Mouse (Mus musculus): ENCODE measurements at regions not wholly inside any gene's neighbourhood (a gene's known extent, or its start where the extent isn't known, plus 50 kb on each side); places are given as distances from the start of the nearest gene placed in this dataset.
A peak's percentile ranks its signal among the peaks of the same experiment; 100 is the strongest.
"Not testable (repeated sequence)": the region's sequence is repeated elsewhere in the genome, so short reads cannot be mapped to it uniquely, and the experiment has no call there.

DNA sequence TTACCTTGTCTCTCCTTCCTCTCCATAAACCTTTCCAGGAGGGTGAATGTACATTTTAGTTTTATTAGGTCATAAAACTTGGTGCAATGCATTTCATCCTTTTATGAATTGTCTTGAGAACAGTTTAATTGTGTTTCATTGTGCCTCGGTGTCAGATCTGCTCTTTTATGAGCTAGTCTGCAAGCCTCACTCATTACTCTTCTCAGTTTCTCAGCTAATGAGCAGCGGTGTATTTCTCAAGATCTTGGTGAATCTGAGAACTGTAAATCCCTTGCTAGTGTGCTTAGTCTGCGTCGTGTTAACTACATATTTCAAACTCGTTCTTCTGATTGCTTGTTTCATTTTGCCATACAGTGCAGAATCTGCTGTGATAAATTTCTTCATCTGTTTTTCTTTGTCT is 984.4 kb downstream of the Basp1 start:
- no peaks in the 10 kb centered on the region for H3K4me1 ChIP-seq (replicated peaks)
- H3K27ac ChIP-seq (ENCODE audit: poor library complexity, severe bottlenecking): no peak overlapping the region
- H3K9ac ChIP-seq: no peak overlapping the region
- no peak for ATAC-seq (ENCODE audit: insufficient number of reproducible peaks, low FRiP score)
- no peaks in the 10 kb centered on the region; the same call in 1 of the 2 replicates for H3K9me3 ChIP-seq (replicated peaks)
- H3K4me3 ChIP-seq: no peak overlapping the region
- 79% methylated on average over 5 of the region's 5 CpGs for WGBS
- no peaks in the 10 kb centered on the region for H3K36me3 ChIP-seq
- H3K27me3 ChIP-seq (replicated peaks): no peaks in the 10 kb centered on the region
- H3K4me2 ChIP-seq: no peak overlapping the region

DNA sequence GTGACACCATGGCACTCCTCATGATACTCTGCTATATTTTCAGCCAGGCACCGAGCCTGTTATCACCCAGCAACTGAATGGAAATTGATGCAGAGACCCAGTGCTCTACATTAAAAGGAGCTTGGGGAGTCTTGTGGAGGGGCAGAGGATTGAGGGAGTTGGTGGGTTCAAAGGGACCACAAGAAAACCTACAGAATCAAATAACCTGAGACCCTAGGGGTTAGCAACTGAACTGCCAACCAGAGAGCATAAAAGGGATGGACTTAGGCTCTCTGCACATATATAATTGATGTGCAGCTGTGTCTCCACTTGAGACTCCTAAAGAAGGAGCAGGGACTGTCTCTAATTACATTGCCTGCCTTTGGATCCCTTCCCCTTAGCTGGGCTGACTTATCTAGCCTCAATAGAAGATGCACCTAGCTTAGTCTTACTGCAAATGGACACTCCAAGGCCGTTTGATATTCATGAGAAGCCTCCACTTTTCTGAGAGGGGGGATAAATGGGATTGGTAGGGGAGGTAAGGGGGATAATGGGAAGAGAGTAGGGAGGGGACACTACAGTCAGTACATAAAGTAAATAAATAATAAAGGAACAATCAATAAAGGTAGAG is 991.1 kb downstream of the Basp1 start:
- no peak overlapping the region for H3K27ac ChIP-seq (ENCODE audit: poor library complexity, severe bottlenecking)
- peaks cover 4% of the 10 kb centered on the region; the same call in 1 of the 2 replicates for H3K9me3 ChIP-seq (replicated peaks)
- no peak for ATAC-seq (ENCODE audit: insufficient number of reproducible peaks, low FRiP score)

DNA sequence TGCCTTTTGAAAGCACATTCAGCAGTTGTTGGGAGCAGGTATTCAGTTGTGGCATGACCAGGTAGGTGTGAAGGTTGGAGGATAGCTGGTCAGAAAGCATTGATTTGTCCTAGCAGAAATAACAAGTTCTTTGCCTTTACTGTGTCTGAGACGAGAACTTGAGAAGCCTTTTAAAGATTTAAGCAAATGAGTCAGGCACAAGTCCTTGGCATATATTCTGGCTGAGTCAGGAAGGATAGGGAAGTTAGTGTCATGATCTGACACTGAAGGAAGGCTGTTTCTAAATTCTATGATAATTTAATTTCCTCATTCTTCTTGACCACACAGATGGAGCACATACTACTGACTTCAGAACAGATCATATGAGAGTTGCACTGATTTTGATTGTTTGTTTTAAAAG is 993.8 kb downstream of the Basp1 start:
- no peak overlapping the region for H3K9ac ChIP-seq
- H3K27ac ChIP-seq (ENCODE audit: poor library complexity, severe bottlenecking): no peak overlapping the region
- H3K4me3 ChIP-seq: no peak overlapping the region
- WGBS: 51% methylated on average over 1 of the region's 1 CpGs
- H3K36me3 ChIP-seq: no peaks in the 10 kb centered on the region
- H3K4me2 ChIP-seq: no peak overlapping the region
- H3K4me1 ChIP-seq (replicated peaks): no peaks in the 10 kb centered on the region
- peaks cover 4% of the 10 kb centered on the region; the same call in 1 of the 2 replicates for H3K9me3 ChIP-seq (replicated peaks)
- no peaks in the 10 kb centered on the region for H3K27me3 ChIP-seq (replicated peaks)
- no peak for ATAC-seq (ENCODE audit: insufficient number of reproducible peaks, low FRiP score)

More for the DNA sequence above, 991.1 kb downstream of the Basp1 start:
- WGBS: 43% methylated on average over 2 of the region's 2 CpGs
- Histone ChIP-seq H3K9ac (no peak overlapping the region), H3K27me3 (replicated peaks) (no peaks in the 10 kb centered on the region), H3K4me1 (replicated peaks) (no peaks in the 10 kb centered on the region), H3K4me2 (no peak overlapping the region), H3K4me3 (no peak overlapping the region), H3K36me3 (no peaks in the 10 kb centered on the region)

DNA sequence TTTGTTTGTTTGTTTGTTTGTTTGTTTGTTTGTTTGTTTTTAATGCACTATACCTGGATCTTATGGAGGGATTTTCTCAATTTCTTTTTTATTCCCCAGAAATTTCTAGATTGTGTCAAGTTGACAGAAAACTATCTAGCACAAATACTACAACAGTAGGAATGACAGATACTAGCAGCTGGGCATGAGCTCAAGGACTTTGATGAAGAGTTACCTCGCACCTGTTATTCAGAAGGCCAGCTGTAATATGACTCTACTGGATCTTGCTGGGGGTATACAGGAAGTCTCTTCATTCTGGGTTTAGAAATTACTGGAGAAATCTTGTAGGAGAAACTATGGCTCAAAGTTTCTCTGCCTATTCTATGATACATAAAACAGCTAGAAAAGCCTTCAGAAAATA is 994.4 kb downstream of the Basp1 start:
- ATAC-seq (ENCODE audit: insufficient number of reproducible peaks, low FRiP score): no peak
- H3K27me3 ChIP-seq (replicated peaks): no peaks in the 10 kb centered on the region
- peaks cover 4% of the 10 kb centered on the region; the same call in 1 of the 2 replicates for H3K9me3 ChIP-seq (replicated peaks)
- no peak overlapping the region for H3K4me2 ChIP-seq
- H3K9ac ChIP-seq: no peak overlapping the region
- H3K36me3 ChIP-seq: no peaks in the 10 kb centered on the region
- 71% methylated on average over 1 of the region's 1 CpGs for WGBS
- no peaks in the 10 kb centered on the region for H3K4me1 ChIP-seq (replicated peaks)
- no peak overlapping the region for H3K27ac ChIP-seq (ENCODE audit: poor library complexity, severe bottlenecking)
- H3K4me3 ChIP-seq: no peak overlapping the region

DNA sequence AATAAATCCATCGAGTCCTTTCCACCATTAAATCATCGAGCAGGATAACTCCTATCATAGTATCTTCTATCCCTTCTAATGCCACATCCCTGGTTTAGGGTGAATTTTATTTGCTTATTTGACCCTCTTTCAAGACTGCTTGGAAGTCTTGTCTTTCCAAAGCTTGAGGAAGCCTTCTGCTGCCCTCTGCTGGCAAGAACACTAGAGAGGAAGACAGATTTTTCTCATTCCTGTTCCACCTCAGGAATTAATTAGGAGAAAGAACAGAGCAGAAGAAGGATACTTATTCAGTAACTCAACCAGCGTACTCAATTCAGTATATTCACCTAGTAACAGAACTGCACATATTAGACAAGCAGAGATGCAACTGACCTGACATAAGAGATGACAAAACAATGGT is 1005.9 kb downstream of the Basp1 start:
- H3K9me3 ChIP-seq (replicated peaks): no peaks in the 10 kb centered on the region
- H3K4me3 ChIP-seq: no peak overlapping the region
- H3K9ac ChIP-seq: no peak overlapping the region
- H3K27ac ChIP-seq (ENCODE audit: poor library complexity, severe bottlenecking): no peak overlapping the region
- ATAC-seq (ENCODE audit: insufficient number of reproducible peaks, low FRiP score): no peak
- no peaks in the 10 kb centered on the region for H3K36me3 ChIP-seq
- 44% methylated on average over 3 of the region's 3 CpGs for WGBS
- no peak overlapping the region for H3K4me2 ChIP-seq
- H3K4me1 ChIP-seq (replicated peaks): no peaks in the 10 kb centered on the region
- H3K27me3 ChIP-seq (replicated peaks): no peaks in the 10 kb centered on the region

DNA sequence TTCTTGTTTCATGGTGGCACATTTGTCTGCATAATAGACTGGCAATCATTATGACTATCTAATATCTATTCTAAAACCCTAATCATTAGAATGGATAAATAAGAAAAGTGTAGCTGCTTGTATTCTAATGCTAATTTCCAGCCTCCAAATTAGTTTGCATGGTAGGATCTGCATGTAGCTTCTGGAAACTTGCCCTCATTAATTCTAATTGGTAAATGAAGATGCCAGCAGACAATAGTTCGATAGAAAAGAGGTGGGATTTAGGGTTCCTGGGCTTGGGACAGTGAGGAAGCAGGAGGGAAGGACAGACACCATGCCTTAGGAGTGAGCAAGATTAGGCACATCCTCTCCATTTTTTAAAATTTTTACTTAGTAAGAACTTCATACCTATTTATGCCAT is 1008.3 kb downstream of the Basp1 start:
- H3K9me3 ChIP-seq (replicated peaks): no peaks in the 10 kb centered on the region

DNA sequence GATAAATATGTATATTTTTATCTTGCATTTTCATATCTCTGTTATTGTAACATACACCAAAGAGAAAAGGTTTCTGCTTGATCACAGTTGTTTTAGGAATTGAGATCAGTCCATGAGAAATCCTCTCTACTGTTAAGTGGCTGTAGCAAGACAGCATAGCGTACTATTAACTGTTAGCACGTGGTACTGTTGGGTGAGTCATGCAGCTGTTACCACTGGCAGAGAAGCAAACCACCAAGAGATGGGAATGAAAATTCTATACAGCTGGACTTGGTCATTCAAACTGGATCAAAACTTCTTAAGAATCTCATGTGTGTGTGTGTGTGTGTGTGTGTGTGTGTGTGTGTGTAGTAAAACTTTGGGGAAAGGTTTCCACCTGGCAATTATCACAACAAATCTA is 1013.5 kb downstream of the Basp1 start:
- no peak overlapping the region for H3K9ac ChIP-seq
- WGBS: 79% methylated on average over 2 of the region's 2 CpGs
- H3K27me3 ChIP-seq (replicated peaks): no peaks in the 10 kb centered on the region
- no peak for ATAC-seq (ENCODE audit: insufficient number of reproducible peaks, low FRiP score)
- no peak overlapping the region for H3K4me2 ChIP-seq
- no peaks in the 10 kb centered on the region for H3K4me1 ChIP-seq (replicated peaks)
- no peak overlapping the region for H3K27ac ChIP-seq (ENCODE audit: poor library complexity, severe bottlenecking)
- H3K4me3 ChIP-seq: no peak overlapping the region
- H3K9me3 ChIP-seq (replicated peaks): no peaks in the 10 kb centered on the region
- no peaks in the 10 kb centered on the region for H3K36me3 ChIP-seq

More for the DNA sequence above, 1008.3 kb downstream of the Basp1 start:
- 64% methylated on average over 1 of the region's 1 CpGs for WGBS
- no peak overlapping the region for H3K27ac ChIP-seq (ENCODE audit: poor library complexity, severe bottlenecking)
- no peaks in the 10 kb centered on the region for H3K4me1 ChIP-seq (replicated peaks)
- no peaks in the 10 kb centered on the region for H3K36me3 ChIP-seq
- H3K4me2 ChIP-seq: no peak overlapping the region
- no peak overlapping the region for H3K9ac ChIP-seq
- no peak for ATAC-seq (ENCODE audit: insufficient number of reproducible peaks, low FRiP score)
- H3K4me3 ChIP-seq: no peak overlapping the region
- H3K27me3 ChIP-seq (replicated peaks): no peaks in the 10 kb centered on the region

DNA sequence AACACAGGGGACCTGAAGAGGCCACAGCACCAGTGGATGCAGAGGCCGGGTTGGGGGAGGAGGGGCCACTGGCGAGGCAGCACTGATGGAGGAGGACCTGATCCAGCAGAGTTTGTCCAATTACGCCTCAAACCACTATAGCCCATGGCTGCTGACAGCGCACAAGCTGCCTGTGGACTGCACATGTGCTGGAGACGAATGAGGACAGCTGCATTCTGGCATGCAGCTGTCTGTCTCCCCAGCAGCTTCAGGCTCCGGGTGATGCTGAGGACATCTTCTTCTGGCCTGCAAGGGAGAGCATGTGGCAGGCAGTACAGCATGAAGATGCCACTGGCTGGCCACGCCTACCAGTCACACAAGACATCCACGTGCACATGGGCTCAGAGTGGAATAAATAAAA is 1055.2 kb downstream of the Basp1 start:
- no peaks in the 10 kb centered on the region for H3K4me1 ChIP-seq (replicated peaks)
- WGBS: 81% methylated on average over 8 of the region's 8 CpGs
- H3K9ac ChIP-seq: no peak overlapping the region
- H3K4me3 ChIP-seq: no peak overlapping the region
- peaks cover 24% of the 10 kb centered on the region for H3K9me3 ChIP-seq (replicated peaks)
- no peaks in the 10 kb centered on the region for H3K36me3 ChIP-seq
- 0 out of 2 replicates have a peak, but pooled peaks have one; percentile 22 for ATAC-seq (ENCODE audit: insufficient number of reproducible peaks, low FRiP score)
- no peak overlapping the region for H3K27ac ChIP-seq (ENCODE audit: poor library complexity, severe bottlenecking)
- no peak overlapping the region for H3K4me2 ChIP-seq
- H3K27me3 ChIP-seq (replicated peaks): no peaks in the 10 kb centered on the region

DNA sequence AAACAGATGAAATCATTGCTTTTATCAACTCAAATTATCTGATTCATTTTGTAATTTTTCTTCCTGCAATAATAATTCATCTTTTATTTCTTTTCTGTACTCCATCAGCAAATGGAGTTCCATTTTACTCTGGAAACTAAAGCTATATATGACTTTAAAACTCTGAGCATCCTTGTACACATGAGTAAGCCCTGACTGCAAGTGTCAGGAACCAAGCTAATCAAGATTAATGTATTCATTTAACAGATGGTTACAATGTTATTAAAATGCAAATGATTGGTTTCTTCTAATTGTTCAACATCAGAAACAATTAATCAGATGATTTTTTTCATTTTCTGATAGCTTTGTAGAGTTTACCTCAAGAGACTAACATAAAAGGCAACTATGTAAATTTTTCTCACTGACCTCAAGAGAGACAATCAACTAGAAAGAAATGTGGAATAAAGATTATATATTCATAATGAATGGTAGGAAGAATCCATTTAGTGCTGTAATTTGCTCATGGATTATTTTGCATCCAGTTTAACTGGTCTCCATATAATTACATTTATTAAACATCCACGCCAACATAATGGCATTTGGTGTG is 1064.5 kb downstream of the Basp1 start:
- Histone ChIP-seq H3K4me2 (no peak overlapping the region), H3K4me1 (replicated peaks) (no peaks in the 10 kb centered on the region), H3K27me3 (replicated peaks) (no peaks in the 10 kb centered on the region), H3K36me3 (no peaks in the 10 kb centered on the region), H3K9me3 (replicated peaks) (no peaks in the 10 kb centered on the region), H3K9ac (no peak overlapping the region), H3K27ac (ENCODE audit: poor library complexity, severe bottlenecking) (no peak overlapping the region), H3K4me3 (no peak overlapping the region)
- 73% methylated on average over 1 of the region's 1 CpGs for WGBS
- no peak for ATAC-seq (ENCODE audit: insufficient number of reproducible peaks, low FRiP score)

DNA sequence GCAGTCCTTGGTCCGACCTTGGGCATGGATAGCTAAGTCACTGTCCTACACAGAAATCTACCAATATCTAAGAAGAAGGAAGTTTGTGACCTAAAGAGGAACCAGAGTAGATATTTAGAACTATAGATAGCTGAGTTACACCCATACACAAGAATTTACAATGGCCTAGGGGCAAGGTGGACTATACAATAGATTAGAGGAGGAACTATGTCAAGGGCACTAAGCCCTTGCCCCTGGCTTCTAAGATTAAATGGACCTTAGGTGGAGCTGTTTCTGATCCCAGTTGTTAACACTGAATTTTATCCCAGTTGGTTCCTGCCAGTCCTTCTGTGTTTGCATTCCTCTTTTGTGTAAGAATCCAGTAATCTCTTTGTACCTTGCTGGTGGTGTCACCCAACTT is 1077.7 kb downstream of the Basp1 start:
- H3K27me3 ChIP-seq (replicated peaks); H3K9ac ChIP-seq; H3K9me3 ChIP-seq (replicated peaks); H3K4me1 ChIP-seq (replicated peaks); H3K27ac ChIP-seq (ENCODE audit: poor library complexity, severe bottlenecking); H3K4me3 ChIP-seq; H3K36me3 ChIP-seq; ATAC-seq (ENCODE audit: insufficient number of reproducible peaks, low FRiP score); H3K4me2 ChIP-seq: not testable (repeated sequence)
- WGBS: 71% methylated on average over 1 of the region's 1 CpGs

DNA sequence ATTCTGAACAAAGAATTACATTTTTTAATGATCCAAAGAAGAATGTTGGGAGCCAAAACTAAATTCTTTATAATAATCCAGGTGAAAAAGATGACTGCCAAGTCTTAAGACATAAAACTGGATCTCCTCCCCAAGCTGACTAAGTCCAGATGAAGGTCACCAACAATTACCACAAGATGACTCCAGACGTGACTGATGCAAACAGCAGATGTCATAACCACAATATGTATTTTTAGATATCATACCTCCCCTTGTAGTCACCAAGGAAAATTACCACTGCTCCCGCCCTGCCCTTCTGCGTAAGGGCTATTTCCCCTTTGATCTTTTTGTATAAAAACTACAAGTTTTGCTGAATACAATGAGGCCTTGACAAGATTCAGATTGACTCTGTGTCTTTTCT is 1110.4 kb downstream of the Basp1 start:
- H3K9me3 ChIP-seq (replicated peaks); H3K27me3 ChIP-seq (replicated peaks); H3K4me3 ChIP-seq; H3K4me1 ChIP-seq (replicated peaks); H3K9ac ChIP-seq; H3K27ac ChIP-seq (ENCODE audit: poor library complexity, severe bottlenecking); ATAC-seq (ENCODE audit: insufficient number of reproducible peaks, low FRiP score); H3K36me3 ChIP-seq; H3K4me2 ChIP-seq: not testable (repeated sequence)
- 78% methylated on average over 3 of the region's 3 CpGs for WGBS

DNA sequence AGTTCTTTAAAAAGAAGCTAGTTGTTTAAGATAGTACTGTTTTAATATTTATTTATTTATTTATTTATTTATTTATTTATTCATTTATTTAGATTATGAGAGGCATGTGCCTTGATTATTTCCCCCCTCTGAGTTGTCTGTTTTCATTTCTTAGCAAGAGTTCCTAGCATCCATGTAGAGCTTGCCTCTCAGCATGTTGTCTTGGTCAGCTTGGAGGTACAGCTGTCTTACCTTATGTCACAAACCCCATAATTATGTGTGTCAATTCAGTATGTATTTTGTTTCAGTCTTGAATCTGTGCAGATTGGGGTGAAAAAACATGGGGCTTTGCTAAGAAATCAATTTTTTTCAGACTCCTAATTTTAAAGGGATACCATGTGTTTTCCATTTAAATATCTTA is 1116.3 kb downstream of the Basp1 start:
- no peak for ATAC-seq (ENCODE audit: insufficient number of reproducible peaks, low FRiP score)
- Histone ChIP-seq H3K27ac (ENCODE audit: poor library complexity, severe bottlenecking) (no peak overlapping the region), H3K36me3 (no peaks in the 10 kb centered on the region), H3K9ac (no peak overlapping the region), H3K9me3 (replicated peaks) (0 out of 2 replicates have a peak, but pooled peaks cover 4% of the 10 kb centered on the region), H3K4me1 (replicated peaks) (no peaks in the 10 kb centered on the region), H3K27me3 (replicated peaks) (no peaks in the 10 kb centered on the region), H3K4me2 (no peak overlapping the region), H3K4me3 (no peak overlapping the region)
